Mouse (Mus musculus) G1E (cell line): ENCODE data around the gene Abcc2.

ENCODE experiments used
- CTCF ChIP-seq: IDR thresholded peaks from 2 replicates; pipeline ENCODE4 v1.5.1; 2012; ENCODE audit warnings: low read depth, low read length, inconsistent platforms, mixed read lengths
- GATA1 ChIP-seq: IDR thresholded peaks from 2 replicates; pipeline ENCODE4 v1.6.1; 2012; ENCODE audit warnings: borderline replicate concordance, low read length, inconsistent platforms, mixed read lengths
- POLR2AphosphoS5 ChIP-seq: IDR thresholded peaks from 2 replicates; pipeline ENCODE4 v1.6.1; 2012; ENCODE audit warnings: low read depth, low read length, inconsistent platforms; ENCODE audit not compliant: insufficient replicate concordance

GRCm38 (mm10) chr19:43776561-43776960 is 5.4 kb upstream of the Abcc2 start:
- TF ChIP-seq CTCF (no peak), GATA1 (no peak), POLR2AphosphoS5 (no peak)
